Mouse (Mus musculus) megakaryocyte, embryonic 14.5 days (primary cell): ENCODE measurements around the gene Sept5.

Experiments used
- FLI1 ChIP-seq: IDR thresholded peaks from 2 replicates; pipeline ENCODE4 v1.6.1; 2012; ENCODE audit warnings: low read length, inconsistent platforms, mixed read lengths
- GATA1 ChIP-seq: IDR thresholded peaks from 3 replicates; pipeline ENCODE4 v1.6.1; 2012; ENCODE audit warnings: mixed read lengths, low read length, inconsistent platforms, borderline replicate concordance

- no peak for TF ChIP-seq GATA1
- TF ChIP-seq FLI1: no peak
These were observed 6.6 kb upstream of the Sept5 start for GRCm38 (mm10) chr16:18636401-18636800.
